8 mouse cellular contexts compared by ENCODE assay signal in the genomic region with DNA sequence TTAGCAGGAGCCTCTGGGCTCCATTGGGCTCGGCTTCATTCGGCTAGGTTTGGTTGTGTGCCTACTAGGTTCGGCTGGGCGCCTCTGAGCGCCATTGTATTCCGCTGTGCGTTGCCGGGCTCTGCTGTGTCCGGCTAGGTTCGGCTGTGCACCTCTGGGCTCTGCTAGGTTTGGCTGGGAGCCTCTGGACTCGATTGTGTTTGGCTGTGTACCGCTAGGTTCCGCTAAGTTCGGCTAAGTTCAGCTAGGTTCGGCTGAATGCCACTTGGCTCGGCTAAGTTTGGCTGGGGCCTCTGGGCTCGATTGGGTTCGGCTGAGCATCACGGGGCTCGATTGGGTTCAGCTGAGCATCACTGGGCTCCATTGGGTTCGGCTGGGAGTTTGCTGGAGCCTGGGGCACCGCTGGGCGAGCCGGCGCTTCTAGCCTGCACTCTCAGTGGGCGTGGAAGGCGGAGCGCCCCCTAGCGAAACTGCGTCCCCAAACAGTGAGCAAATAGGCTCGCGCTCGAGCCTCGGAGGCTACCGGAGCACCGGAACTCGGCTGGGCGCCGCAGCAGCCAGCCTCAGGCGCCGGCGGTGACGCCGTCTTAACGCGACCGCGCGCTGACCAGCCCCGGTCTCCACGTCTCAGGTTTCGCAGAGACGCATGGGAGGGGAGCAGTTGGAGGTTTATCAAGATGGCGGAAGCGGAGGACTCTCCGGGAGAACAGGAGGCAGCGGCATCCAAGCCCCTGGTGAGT. TPM values are rescaled to one million over a fixed set of nuclear protein-coding genes. Genes with fewer than 3 reads are reported as not detected.
DNase-seq lines count a peak whose midpoint lies in the region; ATAC-seq and TF ChIP-seq lines count a peak whose summit lies in the region.

No protein-coding gene starts in this region.

- no peaks in the 10 kb centered on the region for H3K4me1 ChIP-seq in ES-Bruce4 (ENCODE audit: control insufficient read depth, insufficient read depth, low read length)
- H3K4me1 ChIP-seq in forebrain, embryonic 13.5 days: peaks cover 10% of the 10 kb centered on the region
- H3K4me1 ChIP-seq in lung, adult 2 months (ENCODE audit: control insufficient read depth, insufficient read depth, low read length): no peaks in the 10 kb centered on the region

- H3K4me3 ChIP-seq in ES-Bruce4 (ENCODE audit: low read depth, low read length): peak overlapping the region; percentile 100
- H3K4me3 ChIP-seq in forebrain, embryonic 13.5 days: peak overlapping the region; percentile 57
- peak overlapping the region; percentile 92 for H3K4me3 ChIP-seq in lung, adult 2 months (replicated peaks; ENCODE audit: extremely low read depth, low read depth, low read length)

- peak; percentile 94 for DNase-seq in heart, postnatal 14 days
- peak; percentile 88 to 95 for DNase-seq in layer of hippocampus, adult 18-20 months (ENCODE audit: low spot score in 2 of 2)
- peak; percentile 87 for DNase-seq in lung, adult 2 months
- peak; percentile 83 to 85 for DNase-seq in thymus, adult 18-20 months

- ATAC-seq in cerebellum, adult (ENCODE audit: insufficient number of reproducible peaks, low FRiP score, low TSS enrichment): peak; percentile 74
- peak; percentile 87 for ATAC-seq in forebrain, embryonic 13.5 days
- peak; percentile 78 for ATAC-seq in neutrophil, adult 5-6 weeks (ENCODE audit: extremely low read depth, insufficient number of reproducible peaks, low FRiP score, poor library complexity, severe bottlenecking)

- peak overlapping the region; percentile 63 for H3K4me2 ChIP-seq in forebrain, embryonic 13.5 days

- H3K9me3 ChIP-seq in ES-Bruce4 (replicated peaks; ENCODE audit: control insufficient read depth, insufficient read depth, low read length, poor library complexity, severe bottlenecking): no peaks in the 10 kb centered on the region
- H3K9me3 ChIP-seq in forebrain, embryonic 13.5 days (replicated peaks): no peaks in the 10 kb centered on the region

- TF ChIP-seq EP300 in ES-Bruce4 (IDR thresholded peaks at IDR 0.05; ENCODE audit: insufficient read depth, low read depth, low read length): no peak

- intact Hi-C loops in heart, postnatal 14 days (cut with DNase I): loop anchor here (5.0 to 10.0 kb wide), 3 partner anchors 63 to 1553 kb away; no protein-coding TSS in a partner anchor

- H3K27ac ChIP-seq in ES-Bruce4 (ENCODE audit: insufficient read depth, low read length): peak overlapping the region; percentile 65
- H3K27ac ChIP-seq in forebrain, embryonic 13.5 days: peak overlapping the region; percentile 86

- H3K9ac ChIP-seq in ES-Bruce4 (ENCODE audit: low read depth, poor library complexity, severe bottlenecking): peak overlapping the region; percentile 92
- peak overlapping the region; percentile 73 for H3K9ac ChIP-seq in forebrain, embryonic 13.5 days

- no peaks in the 10 kb centered on the region for H3K36me3 ChIP-seq in ES-Bruce4 (ENCODE audit: control insufficient read depth, insufficient read depth, low read length, poor library complexity, severe bottlenecking)
- 0 out of 2 replicates have a peak, but pooled peaks cover 4% of the 10 kb centered on the region for H3K36me3 ChIP-seq in forebrain, embryonic 13.5 days (ENCODE audit: poor library complexity, severe bottlenecking)

- peak; percentile 54 for TF ChIP-seq CTCF in ES-Bruce4 (IDR thresholded peaks at IDR 0.05; ENCODE audit: low read depth, low read length)
- TF ChIP-seq CTCF in lung, adult 2 months (IDR thresholded peaks at IDR 0.05; ENCODE audit: insufficient read depth, low read length): peak; percentile 53

- no peaks in the 10 kb centered on the region for H3K27me3 ChIP-seq in ES-Bruce4 (ENCODE audit: control insufficient read depth, insufficient read depth, low read length, poor library complexity, severe bottlenecking)
- no peaks in the 10 kb centered on the region for H3K27me3 ChIP-seq in forebrain, embryonic 13.5 days

- no peak for TF ChIP-seq POLR2A in ES-Bruce4 (IDR thresholded peaks at IDR 0.05; ENCODE audit: insufficient read depth, low read length)
- TF ChIP-seq POLR2A in lung, adult 2 months (IDR thresholded peaks at IDR 0.05; ENCODE audit: borderline replicate concordance, extremely low read depth, low read depth, low read length): 0 out of 2 replicates have a peak, but pooled peaks have one; percentile 2

- WGBS in forebrain, embryonic 13.5 days: 29% methylated on average over 57 of the region's 57 CpGs
- 33% methylated on average over 57 of the region's 57 CpGs for WGBS in lung, adult 2 months

RNA-seq across cellular contexts. Expression of a gene that starts 1.6 kb away (rescaled TPM):
- 21.8 and 24.8 TPM in 2 replicates for polyA plus RNA-seq in ES-Bruce4 (2011; ENCODE audit: insufficient read depth, insufficient read length, low read depth, missing spikeins)
- 18.1 and 21.9 TPM in 2 replicates for polyA plus RNA-seq in forebrain, embryonic 13.5 days (2015; fragmentation: Nextera tagmentation; extraction: Ambion mirVana)
- total RNA-seq in heart, postnatal 14 days (2021): 10 to 100 TPM; 21.6 to 23.4 TPM
- total RNA-seq in layer of hippocampus, adult 18-20 months (2021): 10 to 100 TPM; 39.6 to 41.1 TPM
- 25.8 and 35.3 TPM in 2 replicates for polyA plus RNA-seq in lung, adult 2 months (2012; rRNA removed)
- 24.4 and 29.5 TPM in 2 replicates for total RNA-seq in neutrophil, adult 5-6 weeks (2017)

RNA-seq across cellular contexts. Expression of a gene that starts 46.9 kb away (rescaled TPM):
- polyA plus RNA-seq in ES-Bruce4 (2011; ENCODE audit: insufficient read depth, insufficient read length, low read depth, missing spikeins): 4.4 and 5.9 TPM in 2 replicates
- polyA plus RNA-seq in forebrain, embryonic 13.5 days (2015; fragmentation: Nextera tagmentation; extraction: Ambion mirVana): 32.9 and 34.4 TPM in 2 replicates
- 1 to 10 TPM; 8.4 to 9.5 TPM for total RNA-seq in heart, postnatal 14 days (2021)
- total RNA-seq in layer of hippocampus, adult 18-20 months (2021): 10 to 100 TPM; 35.6 to 40.1 TPM
- polyA plus RNA-seq in lung, adult 2 months (2012; rRNA removed): 6.0 and 10.6 TPM in 2 replicates
- 0.86 and 1.6 TPM in 2 replicates for total RNA-seq in neutrophil, adult 5-6 weeks (2017)

Comparison
In these comparisons a context has a peak if more than half of its experiments do, and no peak if none do; other contexts are left out.
1. Peak in every context shown above with its lines: DNase-seq, ATAC-seq, H3K4me3 ChIP-seq and H3K27ac ChIP-seq.